Mouse (Mus musculus) CD4-positive, CD25-positive, alpha-beta regulatory T cell, adult 4 months (primary cell): Measurements from ENCODE around the gene Bahcc1. TPM values are rescaled to one million over a fixed set of nuclear protein-coding genes. Genes with fewer than 3 reads are reported as not detected.

Experiments
- ATAC-seq: one replicate; pipeline ENCODE4 v1.8.0; 2017
- polyA plus RNA-seq, 2 experiments: library from polyadenylated mRNA; unstranded; fragments of 100-300 nt; shearing (Covaris generic); gene quantifications; one replicate each; pipeline ENCODE4 v1.2.1; 2017

Bahcc1 gene
- polyA plus RNA-seq, 2 experiments from 2014 or later = not detected

- no peak for ATAC-seq
Observed at GRCm38 (mm10) chr11:120248160-120248793, 15.5 kb downstream of the Bahcc1 start.

- no peak for ATAC-seq
Observed at GRCm38 (mm10) chr11:120248899-120249298, 16.2 kb downstream of the Bahcc1 start.

DNA sequence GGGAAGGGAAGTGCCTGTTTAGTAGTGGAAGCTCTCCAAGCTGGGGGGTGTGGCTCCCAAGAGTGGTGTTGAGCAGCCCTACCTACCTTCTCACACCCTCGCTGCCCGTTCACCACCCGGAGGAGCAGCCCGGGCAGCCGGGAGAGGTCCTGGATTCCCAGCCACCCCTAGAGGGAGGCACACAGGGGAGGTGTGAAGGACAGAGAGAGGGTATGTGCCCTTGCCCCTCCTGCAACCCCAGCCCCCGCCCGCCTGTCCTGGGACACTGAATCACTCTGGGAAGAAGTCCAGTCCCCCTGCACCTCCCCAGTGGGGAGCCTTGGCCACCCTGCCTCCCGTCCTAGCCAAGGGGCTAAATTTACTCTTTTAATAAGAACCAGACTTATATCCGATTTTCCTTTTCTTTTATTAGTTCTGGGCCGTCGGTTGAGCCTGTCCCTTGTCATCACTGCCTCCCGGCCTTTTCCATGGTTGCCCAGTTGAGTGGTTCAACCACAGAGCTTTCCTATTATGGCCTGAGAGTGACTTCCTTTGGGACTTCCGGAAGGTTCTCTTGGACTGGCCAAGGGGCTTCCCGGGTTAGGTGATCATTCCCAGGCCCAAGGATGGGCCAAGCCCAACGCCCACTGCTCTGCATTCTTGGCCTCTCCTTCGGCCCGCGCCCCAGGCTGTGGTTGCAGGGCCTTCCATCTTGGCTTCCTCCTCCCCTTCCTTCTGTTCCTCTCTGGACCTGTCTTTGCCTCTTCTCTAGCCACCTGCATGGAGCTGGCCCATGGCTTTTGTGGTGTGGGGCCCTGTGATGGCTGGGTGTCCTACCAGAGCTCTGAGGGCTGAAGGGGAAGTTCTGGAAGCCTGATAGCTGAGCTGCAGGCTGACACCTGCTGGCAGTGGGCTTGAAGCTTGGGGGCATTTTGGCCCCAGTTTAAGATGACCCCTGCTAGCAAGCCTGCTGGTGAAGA, 18.5 kb downstream of the Bahcc1 start:
- no peak for ATAC-seq

DNA sequence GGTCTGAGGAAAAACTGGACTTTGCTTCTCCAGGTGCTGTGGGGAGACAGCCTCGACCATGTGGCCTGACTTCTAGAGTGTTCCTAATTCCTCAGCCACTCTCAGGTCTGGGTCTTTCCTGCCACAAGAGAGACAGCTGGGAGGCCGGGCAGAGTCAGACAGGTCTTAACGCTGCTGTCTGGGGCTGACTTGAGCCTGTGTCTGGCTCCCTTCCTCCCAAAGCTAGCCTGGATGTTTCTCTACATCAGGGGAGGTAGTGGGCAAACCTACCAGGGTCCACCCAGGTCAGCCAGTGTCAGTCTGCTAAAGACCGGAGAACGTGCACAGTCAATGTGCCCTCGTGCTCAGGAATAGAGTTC, 19.2 kb downstream of the Bahcc1 start:
- no peak for ATAC-seq

DNA sequence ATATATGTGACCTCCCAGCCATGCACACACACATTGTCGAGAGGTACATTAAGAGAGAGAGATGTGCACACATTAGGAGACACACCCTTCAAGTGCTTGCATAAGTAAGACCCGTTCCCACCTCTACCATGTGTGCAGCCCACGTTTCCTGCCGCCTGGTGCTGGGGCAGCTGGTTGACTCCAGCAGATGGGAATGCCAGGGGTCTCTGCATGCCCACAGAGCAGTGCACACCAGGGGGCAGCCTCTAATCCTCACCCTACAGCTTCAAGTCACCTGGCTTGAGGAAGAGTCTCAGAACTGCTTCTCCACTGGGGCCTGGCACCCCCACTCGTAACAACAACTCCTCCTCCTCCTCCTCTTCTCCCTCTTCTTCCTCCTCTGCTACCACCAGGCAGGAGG, 19.7 kb downstream of the Bahcc1 start:
- ATAC-seq = no peak

- ATAC-seq = no peak
Observed at GRCm38 (mm10) chr11:120252843-120253645, 20.3 kb downstream of the Bahcc1 start.

GRCm38 (mm10) chr11:120253646-120254315, 21.0 kb downstream of the Bahcc1 start:
- no peak for ATAC-seq

GRCm38 (mm10) chr11:120254420-120254819, 21.7 kb downstream of the Bahcc1 start:
- no peak for ATAC-seq

- no peak for ATAC-seq
Observed at GRCm38 (mm10) chr11:120255038-120255437, 22.3 kb downstream of the Bahcc1 start.

GRCm38 (mm10) chr11:120255499-120255898, 22.8 kb downstream of the Bahcc1 start:
- no peak for ATAC-seq

GRCm38 (mm10) chr11:120256108-120256507, 23.4 kb downstream of the Bahcc1 start:
- no peak for ATAC-seq

DNA sequence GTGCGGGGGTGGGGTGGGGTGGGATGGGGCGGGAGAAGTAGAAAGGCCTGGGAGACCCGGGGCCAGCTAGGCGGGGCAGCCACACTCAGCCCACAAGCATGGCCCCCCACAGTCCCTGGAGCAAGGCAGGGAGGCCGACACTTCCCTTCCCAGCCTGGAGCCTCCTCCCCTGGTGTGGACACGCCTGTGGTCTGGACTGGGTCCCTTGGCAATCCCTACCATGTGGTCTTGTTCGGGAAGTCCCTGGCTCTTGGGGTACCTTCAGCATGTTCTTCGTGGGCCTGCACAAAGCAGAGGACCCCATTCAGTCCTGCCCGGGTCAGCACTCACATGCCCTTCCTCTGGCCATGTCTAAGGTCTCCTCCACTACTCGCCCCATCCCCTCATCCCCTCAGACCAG, 23.8 kb downstream of the Bahcc1 start:
- ATAC-seq = no peak

DNA sequence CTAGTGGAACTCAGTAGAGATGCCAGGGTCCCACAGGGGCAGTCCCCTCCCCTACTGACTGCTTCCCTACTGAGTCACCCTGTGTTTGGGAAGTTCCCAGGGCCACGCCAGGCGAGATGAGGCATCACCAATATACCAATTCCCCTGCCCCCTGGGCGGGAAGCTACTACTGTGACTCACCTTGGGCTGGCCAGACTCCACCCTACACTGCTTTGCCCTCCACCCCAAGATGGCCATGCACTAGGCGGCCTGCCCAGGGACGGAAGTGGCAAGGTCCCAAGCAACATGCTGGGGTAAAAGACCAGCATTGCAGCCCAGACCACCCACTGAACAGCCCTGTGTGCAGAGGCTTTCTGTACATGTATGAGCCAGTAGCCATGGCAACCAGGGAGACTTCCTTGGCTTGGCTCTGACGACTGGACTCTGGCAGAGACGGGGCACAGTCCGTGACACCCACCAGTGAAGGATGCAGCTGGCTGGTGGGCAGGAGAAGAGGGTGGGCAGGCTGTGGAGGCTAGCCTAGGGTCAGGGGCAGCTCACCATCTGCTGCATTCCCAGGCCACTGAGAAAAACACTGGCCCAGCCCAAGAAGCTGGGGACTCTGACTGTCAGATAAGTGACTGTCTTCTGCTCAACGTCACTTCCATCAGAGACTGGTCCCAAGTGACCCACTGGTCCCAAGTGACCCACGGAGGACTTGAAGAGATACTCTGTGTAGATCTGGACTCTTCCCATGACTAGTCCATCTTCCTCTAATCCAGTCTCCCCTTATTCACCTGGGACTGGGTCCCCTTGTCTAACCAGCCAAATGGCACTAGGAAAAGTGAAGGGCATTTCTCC, 24.5 kb downstream of the Bahcc1 start:
- no peak for ATAC-seq

DNA sequence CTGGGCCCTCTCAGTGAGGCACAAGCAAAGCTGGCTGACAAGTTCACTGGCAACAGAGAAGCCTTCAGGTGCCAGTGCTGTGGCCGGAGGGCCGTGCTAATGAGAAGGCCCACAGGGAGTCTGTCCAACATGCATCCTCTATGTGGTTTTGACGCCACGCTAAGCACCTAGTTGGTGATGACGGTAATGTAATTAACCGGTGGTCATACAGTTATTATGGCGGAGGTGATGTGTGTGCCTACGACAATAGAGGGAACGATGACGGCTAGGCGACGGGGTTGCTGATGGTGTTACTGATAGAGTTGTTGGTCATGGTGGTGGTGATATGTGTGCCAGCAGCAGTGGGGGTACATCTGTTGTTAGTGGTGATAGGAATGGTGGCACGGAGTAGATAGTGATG, 25.2 kb downstream of the Bahcc1 start:
- no peak for ATAC-seq

- ATAC-seq = no peak
Observed at GRCm38 (mm10) chr11:120258896-120259689, 26.3 kb downstream of the Bahcc1 start.

- ATAC-seq = no peak
Observed at GRCm38 (mm10) chr11:120259792-120260768, 27.3 kb downstream of the Bahcc1 start.

DNA sequence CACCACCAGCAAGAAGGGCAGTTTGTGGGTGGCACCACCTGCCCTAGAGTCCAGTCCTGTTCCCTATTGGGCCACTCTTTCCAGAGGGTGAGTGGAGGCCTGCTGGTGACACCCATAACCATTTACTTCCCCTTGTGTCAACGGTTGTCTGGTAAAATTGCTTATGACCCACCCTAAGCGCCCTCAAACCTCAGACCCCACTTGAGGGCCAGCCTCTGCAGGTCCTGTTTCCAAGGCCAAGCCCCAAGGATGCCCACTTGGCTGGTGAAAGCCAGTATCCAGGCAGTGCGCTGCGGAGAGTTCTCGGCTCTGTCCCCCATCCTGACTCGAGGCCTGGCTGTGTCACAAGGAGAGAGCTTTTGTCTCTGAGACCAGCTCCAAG, 28.0 kb downstream of the Bahcc1 start:
- ATAC-seq = no peak

DNA sequence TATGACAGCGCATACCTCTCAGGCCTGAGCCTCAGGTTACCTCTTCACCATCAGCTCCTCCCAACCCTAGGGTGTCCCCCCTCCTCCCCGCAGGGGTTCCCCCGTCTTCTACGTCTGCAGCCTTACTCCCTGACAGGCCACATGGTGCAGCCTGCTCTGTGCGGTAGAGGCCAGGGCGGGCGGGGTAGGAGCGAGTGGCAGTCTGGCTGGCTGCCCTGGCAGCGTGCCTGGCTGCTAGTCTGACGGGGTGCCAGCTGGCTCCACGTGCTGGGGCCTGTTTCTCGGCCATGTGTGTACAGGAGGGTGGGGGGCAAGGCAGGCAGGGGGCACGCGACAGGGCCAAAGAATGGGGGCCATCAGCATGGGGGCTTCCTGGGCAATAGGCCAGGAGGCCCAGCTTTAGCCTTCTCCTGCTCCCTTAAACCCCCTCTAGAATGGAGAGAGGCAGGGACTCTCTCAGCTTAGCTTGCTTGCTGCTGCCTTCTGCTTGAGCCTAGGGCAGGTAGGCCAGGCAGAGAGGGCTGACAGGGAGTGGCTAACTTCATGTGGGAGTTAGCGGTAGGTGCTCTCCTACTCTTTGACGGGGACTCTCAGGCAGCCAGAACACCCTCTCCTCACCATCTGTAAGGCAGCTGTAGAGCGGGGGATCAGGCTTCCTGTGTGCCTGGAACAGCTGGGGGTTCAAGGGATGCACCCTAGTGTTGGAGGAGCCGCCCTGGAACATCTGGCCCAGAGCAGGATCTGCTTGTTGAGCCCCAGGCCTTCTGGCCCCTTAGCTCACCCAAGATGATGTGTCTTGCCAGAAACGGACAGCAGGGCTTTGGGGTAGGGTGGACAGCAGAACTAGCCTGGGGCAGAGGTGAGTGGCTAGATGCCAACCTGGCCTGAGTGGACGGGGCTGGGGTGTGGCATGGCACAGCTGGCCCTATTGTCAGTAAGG, 28.9 kb downstream of the Bahcc1 start:
- ATAC-seq = no peak
